Mouse (Mus musculus): ENCODE measurements around the gene Ccar1. TPM values are rescaled to one million over a fixed set of nuclear protein-coding genes. Genes with fewer than 3 reads are reported as not detected.

Gene Ccar1
- polyA plus RNA-seq (2012) = 0.51 and 0.70 TPM in 2 replicates

- H3K4me1 ChIP-seq (ENCODE audit: control insufficient read depth) = peaks cover 26% of the 10 kb centered on the region
- H3K4me3 ChIP-seq (replicated peaks) = peak within 1 kb of the TSS; percentile 97
- H3K9me3 ChIP-seq (ENCODE audit: control insufficient read depth, low read length) = no peaks in the 10 kb centered on the region
- no peaks in the 10 kb centered on the region for H3K27me3 ChIP-seq (ENCODE audit: control insufficient read depth)
- TF ChIP-seq GATA1 (IDR thresholded peaks at IDR 0.05; ENCODE audit: low read length) (no peak), TAL1 (IDR thresholded peaks at IDR 0.05; ENCODE audit: low read length) (no peak)
- H3K36me3 ChIP-seq (ENCODE audit: control insufficient read depth) = peaks cover 31% of the 10 kb centered on the region
Measured at GRCm38 (mm10) chr10:62792177-62793090, at the start of gene Ccar1. TSS of gene Ccar1 (minus strand) at chr10:62792286.

- Histone ChIP-seq H3K9me3 (ENCODE audit: control insufficient read depth, low read length) (no peaks in the 10 kb centered on the region), H3K27me3 (ENCODE audit: control insufficient read depth) (no peaks in the 10 kb centered on the region), H3K36me3 (ENCODE audit: control insufficient read depth) (no peaks in the 10 kb centered on the region), H3K4me3 (replicated peaks) (no peak overlapping the region), H3K4me1 (ENCODE audit: control insufficient read depth) (no peaks in the 10 kb centered on the region)
- TF ChIP-seq TAL1 (IDR thresholded peaks at IDR 0.05; ENCODE audit: low read length) = no peak
- no peak for TF ChIP-seq GATA1 (IDR thresholded peaks at IDR 0.05; ENCODE audit: low read length)
Measured at GRCm38 (mm10) chr10:62840687-62841086, 48.6 kb upstream of the Ccar1 start.

GRCm38 (mm10) chr10:62837987-62838386 is 45.9 kb upstream of the Ccar1 start:
- Histone ChIP-seq H3K27me3 (ENCODE audit: control insufficient read depth) (no peaks in the 10 kb centered on the region), H3K36me3 (ENCODE audit: control insufficient read depth) (no peaks in the 10 kb centered on the region), H3K9me3 (ENCODE audit: control insufficient read depth, low read length) (no peaks in the 10 kb centered on the region), H3K4me3 (replicated peaks) (no peak overlapping the region), H3K4me1 (ENCODE audit: control insufficient read depth) (no peaks in the 10 kb centered on the region)
- TF ChIP-seq GATA1 (IDR thresholded peaks at IDR 0.05; ENCODE audit: low read length) (no peak), TAL1 (IDR thresholded peaks at IDR 0.05; ENCODE audit: low read length) (no peak)

GRCm38 (mm10) chr10:62832783-62833182 is 40.7 kb upstream of the Ccar1 start:
- Histone ChIP-seq H3K36me3 (ENCODE audit: control insufficient read depth) (no peaks in the 10 kb centered on the region), H3K4me1 (ENCODE audit: control insufficient read depth) (no peaks in the 10 kb centered on the region), H3K27me3 (ENCODE audit: control insufficient read depth) (no peaks in the 10 kb centered on the region), H3K9me3 (ENCODE audit: control insufficient read depth, low read length) (no peaks in the 10 kb centered on the region), H3K4me3 (replicated peaks) (no peak overlapping the region)
- TF ChIP-seq GATA1 (IDR thresholded peaks at IDR 0.05; ENCODE audit: low read length) (no peak), TAL1 (IDR thresholded peaks at IDR 0.05; ENCODE audit: low read length) (no peak)

GRCm38 (mm10) chr10:62831546-62831945 is 39.5 kb upstream of the Ccar1 start:
- Histone ChIP-seq H3K9me3 (ENCODE audit: control insufficient read depth, low read length) (no peaks in the 10 kb centered on the region), H3K4me1 (ENCODE audit: control insufficient read depth) (no peaks in the 10 kb centered on the region), H3K4me3 (replicated peaks) (no peak overlapping the region), H3K27me3 (ENCODE audit: control insufficient read depth) (no peaks in the 10 kb centered on the region), H3K36me3 (ENCODE audit: control insufficient read depth) (no peaks in the 10 kb centered on the region)
- no peak for TF ChIP-seq TAL1 (IDR thresholded peaks at IDR 0.05; ENCODE audit: low read length)
- TF ChIP-seq GATA1 (IDR thresholded peaks at IDR 0.05; ENCODE audit: low read length) = no peak

- Histone ChIP-seq H3K36me3 (ENCODE audit: control insufficient read depth) (no peaks in the 10 kb centered on the region), H3K9me3 (ENCODE audit: control insufficient read depth, low read length) (no peaks in the 10 kb centered on the region)
- TF ChIP-seq TAL1 (IDR thresholded peaks at IDR 0.05; ENCODE audit: low read length) (no peak), GATA1 (IDR thresholded peaks at IDR 0.05; ENCODE audit: low read length) (no peak)
Measured at GRCm38 (mm10) chr10:62824474-62824873, 32.4 kb upstream of the Ccar1 start.

GRCm38 (mm10) chr10:62823431-62823830 is 31.3 kb upstream of the Ccar1 start:
- TF ChIP-seq GATA1 (IDR thresholded peaks at IDR 0.05; ENCODE audit: low read length) = no peak
- TF ChIP-seq TAL1 (IDR thresholded peaks at IDR 0.05; ENCODE audit: low read length) = no peak
- Histone ChIP-seq H3K4me3 (replicated peaks) (no peak overlapping the region), H3K36me3 (ENCODE audit: control insufficient read depth) (no peaks in the 10 kb centered on the region), H3K9me3 (ENCODE audit: control insufficient read depth, low read length) (no peaks in the 10 kb centered on the region), H3K4me1 (ENCODE audit: control insufficient read depth) (no peaks in the 10 kb centered on the region), H3K27me3 (ENCODE audit: control insufficient read depth) (no peaks in the 10 kb centered on the region)

More at GRCm38 (mm10) chr10:62824474-62824873, 32.4 kb upstream of the Ccar1 start:
- Histone ChIP-seq H3K27me3 (ENCODE audit: control insufficient read depth) (no peaks in the 10 kb centered on the region), H3K4me1 (ENCODE audit: control insufficient read depth) (no peaks in the 10 kb centered on the region), H3K4me3 (replicated peaks) (no peak overlapping the region)

GRCm38 (mm10) chr10:62810010-62810409 is 17.9 kb upstream of the Ccar1 start:
- no peaks in the 10 kb centered on the region for H3K27me3 ChIP-seq (ENCODE audit: control insufficient read depth)
- no peak overlapping the region for H3K4me3 ChIP-seq (replicated peaks)
- TF ChIP-seq GATA1 (IDR thresholded peaks at IDR 0.05; ENCODE audit: low read length) (no peak), TAL1 (IDR thresholded peaks at IDR 0.05; ENCODE audit: low read length) (no peak)
- H3K9me3 ChIP-seq (ENCODE audit: control insufficient read depth, low read length) = no peaks in the 10 kb centered on the region
- no peaks in the 10 kb centered on the region for H3K4me1 ChIP-seq (ENCODE audit: control insufficient read depth)
- no peaks in the 10 kb centered on the region for H3K36me3 ChIP-seq (ENCODE audit: control insufficient read depth)

GRCm38 (mm10) chr10:62808766-62809165 is 16.7 kb upstream of the Ccar1 start:
- Histone ChIP-seq H3K4me1 (ENCODE audit: control insufficient read depth) (no peaks in the 10 kb centered on the region), H3K36me3 (ENCODE audit: control insufficient read depth) (no peaks in the 10 kb centered on the region)
- TF ChIP-seq TAL1 (IDR thresholded peaks at IDR 0.05; ENCODE audit: low read length) = no peak
- no peak for TF ChIP-seq GATA1 (IDR thresholded peaks at IDR 0.05; ENCODE audit: low read length)

More at GRCm38 (mm10) chr10:62808766-62809165, 16.7 kb upstream of the Ccar1 start:
- Histone ChIP-seq H3K27me3 (ENCODE audit: control insufficient read depth) (no peaks in the 10 kb centered on the region), H3K9me3 (ENCODE audit: control insufficient read depth, low read length) (no peaks in the 10 kb centered on the region), H3K4me3 (replicated peaks) (no peak overlapping the region)
